Mouse (Mus musculus) neural tube, embryonic 11.5 days (tissue): ENCODE results near the gene Numbl. TPM values are rescaled to one million over a fixed set of nuclear protein-coding genes. Genes with fewer than 3 reads are reported as not detected.

ENCODE experiments used
- ATAC-seq: fragments of 200-750 bp; cut with Nextera tagmentation; 2 replicates; pipeline ENCODE4 v1.8.0; 2017; ENCODE audit warnings: moderate number of reproducible peaks, mild to moderate bottlenecking, moderate TSS enrichment, moderate library complexity; ENCODE audit not compliant: insufficient read depth, low FRiP score, low TSS enrichment
- DNase-seq: peaks from one replicate; pipeline ENCODE4 v3.0.0-alpha.2; 2015; ENCODE audit warnings: low spot score
- H3K27ac ChIP-seq: fragments of 300-500 bp; sonication (generic); 2 replicates; pipeline ENCODE4 v1.5.1; 2014; ENCODE audit warnings: low read depth, mild to moderate bottlenecking, low read length
- H3K27me3 ChIP-seq: fragments of 300-500 bp; sonication (generic); 2 replicates; pipeline ENCODE4 v1.6.1; 2014; ENCODE audit warnings: mild to moderate bottlenecking, low read length, mixed read lengths; ENCODE audit not compliant: control insufficient read depth, insufficient read depth
- H3K36me3 ChIP-seq: fragments of 300-500 bp; sonication (generic); 2 replicates; pipeline ENCODE4 v1.6.1; 2014; ENCODE audit warnings: mild to moderate bottlenecking, low read length, moderate library complexity, mixed read lengths; ENCODE audit not compliant: control insufficient read depth, insufficient read depth
- H3K4me1 ChIP-seq: fragments of 300-500 bp; sonication (generic); 2 replicates; pipeline ENCODE4 v1.6.1; 2014; ENCODE audit warnings: low read length, mixed read lengths; ENCODE audit not compliant: control insufficient read depth, insufficient read depth
- H3K4me2 ChIP-seq: fragments of 300-500 bp; sonication (generic); 2 replicates; pipeline ENCODE4 v1.6.1; 2014; ENCODE audit warnings: low read depth, mild to moderate bottlenecking, moderate library complexity
- H3K4me3 ChIP-seq: fragments of 300-500 bp; sonication (generic); 2 replicates; pipeline ENCODE4 v1.5.1; 2014; ENCODE audit warnings: low read depth, low read length
- H3K9ac ChIP-seq: fragments of 300-500 bp; sonication (generic); 2 replicates; pipeline ENCODE4 v1.6.1; 2014; ENCODE audit warnings: mild to moderate bottlenecking, low read length
- H3K9me3 ChIP-seq: fragments of 300-500 bp; sonication (generic); 2 replicates; pipeline ENCODE4 v1.6.1; 2016; ENCODE audit warnings: low read length; ENCODE audit not compliant: control insufficient read depth
- WGBS: fragments of 180-500 bp; shearing (Covaris S2); extraction: QIAGEN DNeasy Blood & Tissue Kit; methylation state at CpG from one replicate; pipeline ENCODE4 v1.1.7; 2014; 5-methylcytosine and 5-hydroxymethylcytosine counted together
- polyA plus RNA-seq: library from polyadenylated mRNA; unstranded; fragments of >200 nt; fragmentation: Nextera tagmentation; extraction: Ambion mirVana; gene quantifications from 2 replicates; pipeline ENCODE4 v1.2.1, GENCODE M21; 2014

Numbl gene
- polyA plus RNA-seq, 1 experiment from 2014 or later: 21.7 TPM

- WGBS: 91% methylated on average over 8 of the region's 8 CpGs
- H3K4me2 ChIP-seq: no peak overlapping the region
- H3K27ac ChIP-seq: no peak overlapping the region
- no peak overlapping the region for H3K9ac ChIP-seq
- H3K4me1 ChIP-seq: peaks cover 8% of the 10 kb centered on the region; the same call in 1 of the 2 replicates
- H3K4me3 ChIP-seq: no peak overlapping the region
- no peaks in the 10 kb centered on the region for H3K9me3 ChIP-seq
- ATAC-seq: no peak
- no peak for DNase-seq
- H3K36me3 ChIP-seq: no peaks in the 10 kb centered on the region
- peaks cover 78% of the 10 kb centered on the region for H3K27me3 ChIP-seq
Observed at GRCm38 (mm10) chr7:27327500-27327899, 69.3 kb downstream of the Numbl start.

- Histone ChIP-seq H3K4me1 (peaks cover 10% of the 10 kb centered on the region), H3K9ac (no peak overlapping the region), H3K4me3 (no peak overlapping the region), H3K9me3 (no peaks in the 10 kb centered on the region), H3K36me3 (no peaks in the 10 kb centered on the region), H3K4me2 (no peak overlapping the region), H3K27ac (no peak overlapping the region), H3K27me3 (peaks cover 84% of the 10 kb centered on the region)
- DNase-seq: no peak
- no peak for ATAC-seq
- WGBS: 86% methylated on average over 11 of the region's 11 CpGs
Observed at GRCm38 (mm10) chr7:27328161-27328560, 69.9 kb downstream of the Numbl start.

GRCm38 (mm10) chr7:27328648-27329047 lies 70.4 kb downstream of the Numbl start:
- Histone ChIP-seq H3K27ac (no peak overlapping the region), H3K9me3 (no peaks in the 10 kb centered on the region), H3K36me3 (no peaks in the 10 kb centered on the region), H3K4me1 (peaks cover 11% of the 10 kb centered on the region), H3K27me3 (peaks cover 89% of the 10 kb centered on the region), H3K4me3 (no peak overlapping the region), H3K9ac (no peak overlapping the region), H3K4me2 (no peak overlapping the region)
- no peak for ATAC-seq
- WGBS: 27% methylated on average over 16 of the region's 16 CpGs
- DNase-seq: no peak

- WGBS: 5% methylated on average over 45 of the region's 45 CpGs
- Histone ChIP-seq H3K4me2 (peak overlapping the region; percentile 38), H3K9ac (peak overlapping the region; percentile 30; the same call in 1 of the 2 replicates), H3K27ac (no peak overlapping the region), H3K36me3 (no peaks in the 10 kb centered on the region), H3K4me3 (no peak overlapping the region), H3K4me1 (peaks cover 11% of the 10 kb centered on the region), H3K9me3 (no peaks in the 10 kb centered on the region), H3K27me3 (peaks cover 96% of the 10 kb centered on the region)
- DNase-seq: peak; percentile 86
- ATAC-seq: peak; percentile 15; the same call in 1 of the 2 replicates
Observed at GRCm38 (mm10) chr7:27329326-27329947, 71.2 kb downstream of the Numbl start.

- Histone ChIP-seq H3K4me3 (no peak overlapping the region), H3K4me1 (peaks cover 11% of the 10 kb centered on the region), H3K9ac (no peak overlapping the region), H3K27me3 (peaks cover 96% of the 10 kb centered on the region), H3K27ac (no peak overlapping the region), H3K36me3 (no peaks in the 10 kb centered on the region), H3K9me3 (no peaks in the 10 kb centered on the region), H3K4me2 (no peak overlapping the region)
- no peak for DNase-seq
- ATAC-seq: no peak
- 29% methylated on average over 17 of the region's 17 CpGs for WGBS
Observed at GRCm38 (mm10) chr7:27329981-27330380, 71.7 kb downstream of the Numbl start.

- Histone ChIP-seq H3K4me3 (peak overlapping the region; percentile 29), H3K9ac (no peak overlapping the region), H3K4me2 (peak overlapping the region; percentile 62), H3K36me3 (no peaks in the 10 kb centered on the region), H3K9me3 (no peaks in the 10 kb centered on the region), H3K27me3 (peaks cover 98% of the 10 kb centered on the region), H3K4me1 (peaks cover 7% of the 10 kb centered on the region), H3K27ac (no peak overlapping the region)
- under 1% methylated on average over 39 of the region's 39 CpGs for WGBS
- ATAC-seq: no peak
- peak; percentile 79 for DNase-seq
Observed at GRCm38 (mm10) chr7:27330709-27331540, 72.7 kb downstream of the Numbl start.

GRCm38 (mm10) chr7:27331541-27331851 lies 73.3 kb downstream of the Numbl start:
- peak overlapping the region; percentile 29; the same call in 1 of the 2 replicates for H3K4me3 ChIP-seq
- H3K4me2 ChIP-seq: no peak overlapping the region
- no peak for DNase-seq
- H3K4me1 ChIP-seq: peaks cover 9% of the 10 kb centered on the region
- WGBS: 4% methylated on average over 8 of the region's 8 CpGs
- ATAC-seq: no peak
- no peak overlapping the region for H3K9ac ChIP-seq
- no peak overlapping the region for H3K27ac ChIP-seq
- H3K9me3 ChIP-seq: no peaks in the 10 kb centered on the region
- H3K36me3 ChIP-seq: no peaks in the 10 kb centered on the region
- peaks cover 96% of the 10 kb centered on the region for H3K27me3 ChIP-seq
